Mouse (Mus musculus): ENCODE results near the gene Ell2.

- TF ChIP-seq POLR2A (IDR thresholded peaks at IDR 0.05; ENCODE audit: insufficient read length, low read depth): no peak
- no peak for TF ChIP-seq POLR2AphosphoS2 (IDR thresholded peaks at IDR 0.05; ENCODE audit: insufficient read length, low read depth)
- no peak for TF ChIP-seq USF1 (IDR thresholded peaks at IDR 0.05; ENCODE audit: low read depth)
These were observed 14.9 kb upstream of the Ell2 start for GRCm38 (mm10) chr13:75691625-75692024.
